In genomic region chr5:140568321-140568970, GRCm38 (mm10) we compare ENCODE assay signal across 8 mouse cellular contexts. TPM values are rescaled to one million over a fixed set of nuclear protein-coding genes. Genes with fewer than 3 reads are reported as not detected.
DNase-seq lines count a peak whose midpoint lies in the region; ATAC-seq and TF ChIP-seq lines count a peak whose summit lies in the region.

No protein-coding gene starts in this region.

- dilution Hi-C loops in CH12.LX (cut with MboI; ENCODE audit: extremely low pct_ligation_motif_present, extremely low pct_unique_long_range_greater_than_20kb, low sequenced_read_pairs), result no loop called here

- TF ChIP-seq POLR2A in CH12.LX (IDR thresholded peaks at IDR 0.05; ENCODE audit: low read depth, low read length), result no peak

- no peaks in the 10 kb centered on the region for H3K79me2 ChIP-seq in CH12.LX (replicated peaks; ENCODE audit: control insufficient read depth, extremely low read depth, insufficient read depth, poor library complexity, severe bottlenecking)

- in situ Hi-C loops in CH12.LX (cut with MboI; ENCODE audit: low pct_ligation_motif_present, low pct_unique_long_range_greater_than_20kb, low sequenced_read_pairs), result no loop called here

- TF ChIP-seq CTCF in CH12.LX (conservative IDR thresholded peaks at IDR 0.05 in 1 of 2, IDR thresholded peaks at IDR 0.05 in 1 of 2; ENCODE audit: low read depth in 2 of 2, low read length in 2 of 2), result peak; percentile 87 to 96
- TF ChIP-seq CTCF in liver, embryonic 14.5 days (IDR thresholded peaks at IDR 0.05; ENCODE audit: low read depth), result peak; percentile 93

- no peak overlapping the region for H3K4me3 ChIP-seq in CH12.LX (replicated peaks in 1 of 3; ENCODE audit: low read depth in 2 of 3, low read length in 2 of 3, poor library complexity in 1 of 3)
- H3K4me3 ChIP-seq in embryonic facial prominence, embryonic 14.5 days (ENCODE audit: low read depth, low read length), result no peak overlapping the region
- no peak overlapping the region for H3K4me3 ChIP-seq in kidney, embryonic 14.5 days (ENCODE audit: low read length)
- H3K4me3 ChIP-seq in liver, embryonic 14.5 days (ENCODE audit: insufficient read depth in 1 of 2, low read depth in 2 of 2, low read length in 2 of 2), result no peak overlapping the region
- no peak overlapping the region for H3K4me3 ChIP-seq in neural tube, embryonic 14.5 days (ENCODE audit: low read depth, low read length)

- TF ChIP-seq EP300 in CH12.LX (IDR thresholded peaks at IDR 0.05; ENCODE audit: low read length), result no peak
- no peak for TF ChIP-seq EP300 in liver, embryonic 14.5 days (IDR thresholded peaks at IDR 0.05; ENCODE audit: low read depth)

- DNase-seq in CH12.LX (ENCODE audit: extremely low read depth), result peak; percentile 59
- peak; percentile 60 for DNase-seq in adrenal gland, postnatal 25 days
- peak; percentile 63 for DNase-seq in embryonic facial prominence, embryonic 14.5 days (ENCODE audit: low spot score)
- DNase-seq in heart, adult 9 months (ENCODE audit: low spot score in 2 of 2), result peak; percentile 69 to 72
- DNase-seq in liver, embryonic 14.5 days (ENCODE audit: low read depth in 3 of 3, low spot score in 3 of 3), result peak; percentile 39 to 50 (median 43)
- peak; percentile 62 for DNase-seq in testis, postnatal 14 days (ENCODE audit: low spot score)

- H3K27me3 ChIP-seq in CH12.LX (replicated peaks), result peaks cover 21% of the 10 kb centered on the region
- no peaks in the 10 kb centered on the region for H3K27me3 ChIP-seq in embryonic facial prominence, embryonic 14.5 days (replicated peaks; ENCODE audit: control insufficient read depth, insufficient read depth, low read length)
- H3K27me3 ChIP-seq in kidney, embryonic 14.5 days (ENCODE audit: control insufficient read depth, insufficient read depth, low read length), result no peaks in the 10 kb centered on the region
- no peaks in the 10 kb centered on the region for H3K27me3 ChIP-seq in liver, embryonic 14.5 days (ENCODE audit: control insufficient read depth, insufficient read depth, low read length)
- H3K27me3 ChIP-seq in neural tube, embryonic 14.5 days (ENCODE audit: control insufficient read depth, insufficient read depth, low read length), result no peaks in the 10 kb centered on the region

- H3K9ac ChIP-seq in CH12.LX (ENCODE audit: insufficient read depth, low read depth), result no peak overlapping the region
- H3K9ac ChIP-seq in embryonic facial prominence, embryonic 14.5 days (ENCODE audit: low read depth, low read length), result no peak overlapping the region
- H3K9ac ChIP-seq in kidney, embryonic 14.5 days (ENCODE audit: low read depth, low read length), result no peak overlapping the region
- H3K9ac ChIP-seq in liver, embryonic 14.5 days (replicated peaks), result no peak overlapping the region
- H3K9ac ChIP-seq in neural tube, embryonic 14.5 days (replicated peaks; ENCODE audit: low read depth, low read length), result no peak overlapping the region

- H3K9me3 ChIP-seq in CH12.LX (replicated peaks; ENCODE audit: low read length), result no peaks in the 10 kb centered on the region
- no peaks in the 10 kb centered on the region for H3K9me3 ChIP-seq in embryonic facial prominence, embryonic 14.5 days (ENCODE audit: control insufficient read depth, low read length)
- no peaks in the 10 kb centered on the region for H3K9me3 ChIP-seq in kidney, embryonic 14.5 days (ENCODE audit: control insufficient read depth, low read length)
- H3K9me3 ChIP-seq in liver, embryonic 14.5 days (ENCODE audit: control insufficient read depth, low read length), result no peaks in the 10 kb centered on the region
- H3K9me3 ChIP-seq in neural tube, embryonic 14.5 days (ENCODE audit: control insufficient read depth, low read length), result no peaks in the 10 kb centered on the region

- peak; percentile 60 for TF ChIP-seq RAD21 in CH12.LX (IDR thresholded peaks at IDR 0.05; ENCODE audit: low read depth, low read length)

- H3K4me1 ChIP-seq in CH12.LX (ENCODE audit: control insufficient read depth in 1 of 2, insufficient read depth in 2 of 2), result peaks cover under 1 to 18% of the 10 kb centered on the region in 2 experiments
- peaks cover 16% of the 10 kb centered on the region; the same call in 1 of the 2 replicates for H3K4me1 ChIP-seq in embryonic facial prominence, embryonic 14.5 days (ENCODE audit: control insufficient read depth, insufficient read depth, low read length)
- peaks cover 33% of the 10 kb centered on the region for H3K4me1 ChIP-seq in kidney, embryonic 14.5 days (ENCODE audit: control insufficient read depth, insufficient read depth, low read length)
- peaks cover 21 to 39% of the 10 kb centered on the region in 2 experiments for H3K4me1 ChIP-seq in liver, embryonic 14.5 days (replicated peaks; ENCODE audit: control insufficient read depth in 2 of 2, insufficient read depth in 2 of 2, low read length in 1 of 2)
- peaks cover 3% of the 10 kb centered on the region; the same call in 1 of the 2 replicates for H3K4me1 ChIP-seq in neural tube, embryonic 14.5 days (ENCODE audit: control insufficient read depth, insufficient read depth, low read length)

- 0 out of 2 replicates have a peak, but pooled peaks have one; percentile 20 for ATAC-seq in embryonic facial prominence, embryonic 14.5 days (ENCODE audit: low read depth)
- ATAC-seq in kidney, embryonic 14.5 days (ENCODE audit: low FRiP score, low TSS enrichment), result no peak; the same call in 1 of the 2 replicates
- no peak for ATAC-seq in liver, embryonic 14.5 days (ENCODE audit: insufficient read depth)
- ATAC-seq in neural tube, embryonic 14.5 days (ENCODE audit: low read depth), result peak; percentile 38

- no peaks in the 10 kb centered on the region for H3K36me3 ChIP-seq in CH12.LX (replicated peaks in 1 of 2; ENCODE audit: control insufficient read depth in 1 of 2, insufficient read depth in 1 of 2, low read length in 1 of 2)
- no peaks in the 10 kb centered on the region for H3K36me3 ChIP-seq in embryonic facial prominence, embryonic 14.5 days (ENCODE audit: control insufficient read depth, insufficient read depth, low read length)
- H3K36me3 ChIP-seq in kidney, embryonic 14.5 days (ENCODE audit: control insufficient read depth, insufficient read depth, low read length), result no peaks in the 10 kb centered on the region
- H3K36me3 ChIP-seq in liver, embryonic 14.5 days (replicated peaks; ENCODE audit: control insufficient read depth, insufficient read depth, low read depth), result no peaks in the 10 kb centered on the region
- H3K36me3 ChIP-seq in neural tube, embryonic 14.5 days (ENCODE audit: control insufficient read depth, insufficient read depth, low read length), result no peaks in the 10 kb centered on the region

- peak overlapping the region; percentile 10; the same call in 1 of the 2 replicates for H3K4me2 ChIP-seq in CH12.LX (ENCODE audit: insufficient read depth, low read depth, poor library complexity, severe bottlenecking)
- H3K4me2 ChIP-seq in embryonic facial prominence, embryonic 14.5 days (ENCODE audit: low read depth, low read length), result no peak overlapping the region
- H3K4me2 ChIP-seq in kidney, embryonic 14.5 days (replicated peaks; ENCODE audit: low read depth, low read length), result peak overlapping the region; percentile 17; the same call in 1 of the 2 replicates
- no peak overlapping the region for H3K4me2 ChIP-seq in liver, embryonic 14.5 days (ENCODE audit: low read depth)
- H3K4me2 ChIP-seq in neural tube, embryonic 14.5 days (ENCODE audit: low read depth, low read length), result no peak overlapping the region

- no peak overlapping the region for H3K27ac ChIP-seq in CH12.LX (ENCODE audit: insufficient read depth, low read depth)
- no peak overlapping the region; the same call in 1 of the 2 replicates for H3K27ac ChIP-seq in embryonic facial prominence, embryonic 14.5 days (replicated peaks; ENCODE audit: low read depth, low read length)
- no peak overlapping the region for H3K27ac ChIP-seq in kidney, embryonic 14.5 days (ENCODE audit: low read depth, low read length)
- no peak overlapping the region for H3K27ac ChIP-seq in liver, embryonic 14.5 days
- H3K27ac ChIP-seq in neural tube, embryonic 14.5 days (ENCODE audit: low read depth, low read length), result peak overlapping the region; percentile 45; the same call in 1 of the 2 replicates

- 29% methylated on average over 10 of the region's 10 CpGs for WGBS in embryonic facial prominence, embryonic 14.5 days
- WGBS in kidney, embryonic 14.5 days, result 20% methylated on average over 10 of the region's 10 CpGs
- 24% methylated on average over 10 of the region's 10 CpGs for WGBS in liver, embryonic 14.5 days (ENCODE audit: insufficient replicate concordance)
- WGBS in neural tube, embryonic 14.5 days, result 13% methylated on average over 10 of the region's 10 CpGs

TF ChIP-seq in CH12.LX, 34 proteins besides CTCF, POLR2A, EP300 and RAD21 (continues in another document):
- TF ChIP-seq HCFC1 (IDR thresholded peaks at IDR 0.05; ENCODE audit: low read depth, low read length), result no peak
- TF ChIP-seq SIN3A (IDR thresholded peaks at IDR 0.05; ENCODE audit: low read length), result no peak
- TF ChIP-seq SMC3 (IDR thresholded peaks at IDR 0.05; ENCODE audit: low read depth, low read length), result peak; percentile 88
- TF ChIP-seq E2F4 (IDR thresholded peaks at IDR 0.05; ENCODE audit: insufficient replicate concordance, low read depth, low read length), result no peak
- TF ChIP-seq ZNF384 (IDR thresholded peaks at IDR 0.05; ENCODE audit: low read depth, low read length), result peak; percentile 63; the same call in 1 of the 2 replicates
- TF ChIP-seq ELF1 (IDR thresholded peaks at IDR 0.05; ENCODE audit: low read depth, low read length), result no peak

RNA-seq across cellular contexts. Expression of gene Grifin, which starts 3.6 kb away (rescaled TPM):
- not detected in 2 replicates for total RNA-seq in CH12.LX (2012; rRNA removed)
- not detected in 2 replicates for total RNA-seq in CH12.LX (2014; rRNA removed)
- polyA plus RNA-seq in CH12.LX (2012; ENCODE audit: insufficient read length, low read depth), result not detected in 2 replicates
- not detected in 2 replicates for total RNA-seq in adrenal gland, postnatal 25 days (2021)
- polyA plus RNA-seq in embryonic facial prominence, embryonic 14.5 days (2014; fragmentation: Nextera tagmentation; extraction: Ambion mirVana), result not detected in 2 replicates
- 0.34 TPM in 1 of 2 replicates, not detected in the other for polyA plus RNA-seq in kidney, embryonic 14.5 days (2014; fragmentation: Nextera tagmentation; extraction: Ambion mirVana)
- 2.5 and 2.7 TPM in 2 replicates for polyA plus RNA-seq in liver, embryonic 14.5 days (2012; rRNA removed)
- polyA plus RNA-seq in liver, embryonic 14.5 days (2014; fragmentation: Nextera tagmentation; extraction: Ambion mirVana), result 2.3 and 4.0 TPM in 2 replicates
- not detected in 2 replicates for polyA plus RNA-seq in neural tube, embryonic 14.5 days (2014; fragmentation: Nextera tagmentation; extraction: Ambion mirVana)

RNA-seq across cellular contexts. Expression of gene Lfng, which starts 38.7 kb away (rescaled TPM):
- total RNA-seq in CH12.LX (2012; rRNA removed), result not detected in 2 replicates
- total RNA-seq in CH12.LX (2014; rRNA removed), result not detected in 2 replicates
- polyA plus RNA-seq in CH12.LX (2012; ENCODE audit: insufficient read length, low read depth), result not detected in 2 replicates
- 9.6 and 16.8 TPM in 2 replicates for total RNA-seq in adrenal gland, postnatal 25 days (2021)
- 24.6 and 27.9 TPM in 2 replicates for polyA plus RNA-seq in embryonic facial prominence, embryonic 14.5 days (2014; fragmentation: Nextera tagmentation; extraction: Ambion mirVana)
- 32.2 and 39.0 TPM in 2 replicates for polyA plus RNA-seq in kidney, embryonic 14.5 days (2014; fragmentation: Nextera tagmentation; extraction: Ambion mirVana)
- polyA plus RNA-seq in liver, embryonic 14.5 days (2012; rRNA removed), result 12.1 and 15.8 TPM in 2 replicates
- 9.9 and 11.4 TPM in 2 replicates for polyA plus RNA-seq in liver, embryonic 14.5 days (2014; fragmentation: Nextera tagmentation; extraction: Ambion mirVana)
- polyA plus RNA-seq in neural tube, embryonic 14.5 days (2014; fragmentation: Nextera tagmentation; extraction: Ambion mirVana), result 17.7 and 18.2 TPM in 2 replicates

Comparison
In these comparisons a context has a peak if more than half of its experiments do, and no peak if none do; other contexts are left out.
1. H3K4me2 ChIP-seq: peak in CH12.LX (single experiment) and kidney, embryonic 14.5 days (single experiment); none in embryonic facial prominence, embryonic 14.5 days (single experiment), liver, embryonic 14.5 days (single experiment) and neural tube, embryonic 14.5 days (single experiment).
2. ATAC-seq: peak in embryonic facial prominence, embryonic 14.5 days (single experiment) and neural tube, embryonic 14.5 days (single experiment); none in kidney, embryonic 14.5 days (single experiment) and liver, embryonic 14.5 days (single experiment).
3. RNA of gene Lfng, which starts 38.7 kb away (polyA plus RNA-seq): 32.2 to 39.0 TPM in kidney, embryonic 14.5 days, 24.6 to 27.9 TPM in embryonic facial prominence, embryonic 14.5 days, 17.7 to 18.2 TPM in neural tube, embryonic 14.5 days and 9.9 to 15.8 TPM in liver, embryonic 14.5 days; not detected in CH12.LX; every median in the first group is over 10 times any median in the second.
4. Peak in every context shown above with its lines, with median percentiles within 50 percentile points of each other: DNase-seq.